Mouse (Mus musculus) left cerebral cortex, adult 6 months (tissue): ENCODE measurements around the gene Abcb11. TPM values are rescaled to one million over a fixed set of nuclear protein-coding genes. Genes with fewer than 3 reads are reported as not detected.

Experiments
- long read RNA-seq, 2 experiments: library from polyadenylated mRNA; unstranded; transcript quantifications; one replicate each; pipeline ENCODE4 v2.0.0; 2019 to 2020
- polyA plus RNA-seq: library from polyadenylated mRNA; unstranded; fragments of <200 nt; fragmentation: Nextera tagmentation; gene quantifications from 2 replicates; pipeline ENCODE4 v1.2.3, GENCODE M21; 2021

The Abcb11 gene
- polyA plus RNA-seq, result not detected in 2 replicates
- long read RNA-seq, experiment 1, partial matches to known transcripts, result 1 of 1 reads
- long read RNA-seq, experiment 1, other reads (novel, unspliced or antisense), result 0 of 1 reads
- long read RNA-seq, experiment 2, result 0 reads

GRCm38 (mm10) chr2:69342496-69343221, at the start of gene Abcb11:
Gene Abcb11 (minus strand): TSS chr2:69342616.

GRCm38 (mm10) chr2:69380281-69380680, 37.9 kb upstream of the Abcb11 start, which contains the start of gene Dhrs9:
Gene Dhrs9 (plus strand): TSS chr2:69380445.

GRCm38 (mm10) chr2:69210773-69211172, 131.6 kb downstream of the Abcb11 start, which contains the start of gene G6pc2:
Gene G6pc2 (plus strand): TSS chr2:69211073.

GRCm38 (mm10) chr2:69205791-69206351, 136.5 kb downstream of the Abcb11 start, which contains the start of gene Spc25:
Gene Spc25 (minus strand): TSS chr2:69206194.

Other genes starting within 250 kb of the Abcb11 start
- 2.1 and 2.4 TPM in 2 replicates for gene Nostrin, start 206.8 kb downstream of the Abcb11 start, polyA plus RNA-seq
- gene Spc25, start 136.4 kb downstream of the Abcb11 start, polyA plus RNA-seq, result 0.73 and 0.93 TPM in 2 replicates
- not detected in 2 replicates for gene G6pc2, start 131.5 kb downstream of the Abcb11 start, polyA plus RNA-seq
- gene Dhrs9, start 37.8 kb upstream of the Abcb11 start, polyA plus RNA-seq, result not detected in 2 replicates
- gene Lrp2, start 243.4 kb upstream of the Abcb11 start, polyA plus RNA-seq, result 0.05 TPM in 1 of 2 replicates, not detected in the other